Mouse (Mus musculus) gastrocnemius, postnatal 14 days (tissue): ENCODE results near the gene Trpc1. TPM values are rescaled to one million over a fixed set of nuclear protein-coding genes. Genes with fewer than 3 reads are reported as not detected.
A peak's percentile ranks its signal among the peaks of the same experiment; 100 is the strongest.

Source experiments
- DNase-seq: peaks from one replicate; pipeline ENCODE4 v3.0.0; 2021; ENCODE audit warnings: mixed read lengths
- intact Hi-C: fragments of 180-260 bp; cut with DNase I; formaldehyde crosslinking; loops from one replicate; pipeline ENCODE4 v1.15.1; 2025; ENCODE audit warnings: low total_unique reads
- total RNA-seq, 2 experiments: library from RNA; stranded (reverse); gene quantifications; 2 replicates each; pipeline ENCODE4 v1.2.3; 2021

Gene Trpc1
- total RNA-seq, 2 experiments from 2014 or later = 1.2 to 1.3 TPM

- intact Hi-C loops = no loop called here
- DNase-seq = no peak
Observed at GRCm38 (mm10) chr9:95664290-95664989, 85.7 kb downstream of the Trpc1 start.

GRCm38 (mm10) chr9:95657941-95658340 lies 92.2 kb downstream of the Trpc1 start:
- intact Hi-C loops = no loop called here
- peak; percentile 21 for DNase-seq

Other genes starting within 250 kb of the Trpc1 start
- gene U2surp, start 238.4 kb downstream of the Trpc1 start, total RNA-seq = 10 to 100 TPM; 24.6 to 25.2 TPM
- gene Paqr9, start 190.7 kb downstream of the Trpc1 start, total RNA-seq = 1 to 10 TPM; 4.5 to 4.8 TPM
- gene Pcolce2, start 112.8 kb downstream of the Trpc1 start, total RNA-seq = 1 to 10 TPM; 7.4 to 9.9 TPM
- gene Pls1, start 94.9 kb upstream of the Trpc1 start, total RNA-seq = under 1 TPM; 0.13 to 0.33 TPM
- 1 to 10 TPM; 4.4 to 4.6 TPM for gene Atr, start 107.2 kb upstream of the Trpc1 start, total RNA-seq
- gene Xrn1, start 204.4 kb upstream of the Trpc1 start, total RNA-seq = 10 to 100 TPM; 10.3 to 11.0 TPM